Mouse (Mus musculus): ENCODE data around the gene Hist1h2bc.

- TF ChIP-seq GATA1 (IDR thresholded peaks at IDR 0.05; ENCODE audit: low read length) (no peak), TAL1 (IDR thresholded peaks at IDR 0.05; ENCODE audit: low read length) (no peak)
Measured at GRCm38 (mm10) chr13:23716261-23717042, 32.5 kb downstream of the Hist1h2bc start.
